12 mouse cellular contexts compared by ENCODE assay signal in genomic region chr5:43152119-43152611, GRCm38 (mm10).
DNase-seq lines count a peak whose midpoint lies in the region; ATAC-seq and TF ChIP-seq lines count a peak whose summit lies in the region.
"Had no signal": no experiment of that assay in that cellular context is flagged by ENCODE, and none has a peak within 500 bp of the region (broad histone marks: within the 10 kb centered on the region; RNA-seq: fewer than 3 reads in every experiment).

No protein-coding gene starts in this region.

- H3K4me1 ChIP-seq in CH12.LX (ENCODE audit: control insufficient read depth in 1 of 2, insufficient read depth in 2 of 2) (peaks cover 4 to 7% of the 10 kb centered on the region in 2 experiments), MEL (ENCODE audit: control insufficient read depth in 1 of 2, insufficient read depth in 2 of 2, low read length in 2 of 2) (no peaks in the 10 kb centered on the region)
- H3K4me1 ChIP-seq: liver, embryonic 13.5 days had no signal

- TF ChIP-seq RAD21 in CH12.LX (IDR thresholded peaks at IDR 0.05; ENCODE audit: low read depth, low read length) (no peak), MEL (IDR thresholded peaks at IDR 0.05; ENCODE audit: low read depth, low read length) (no peak)

- ATAC-seq in erythroid progenitor cell, adult 5-6 weeks (replicated peaks; ENCODE audit: low FRiP score, poor library complexity, severe bottlenecking) = no peak

- no peaks in the 10 kb centered on the region for H3K36me3 ChIP-seq in CH12.LX (replicated peaks in 1 of 2; ENCODE audit: control insufficient read depth in 1 of 2, insufficient read depth in 1 of 2, low read length in 1 of 2)
- no peaks in the 10 kb centered on the region for H3K36me3 ChIP-seq in MEL (ENCODE audit: control insufficient read depth in 1 of 2, insufficient read depth in 2 of 2, low read length in 2 of 2)
- H3K36me3 ChIP-seq: heart, embryonic 13.5 days; liver, embryonic 13.5 days had no signal

- TF ChIP-seq EP300 in CH12.LX (IDR thresholded peaks at IDR 0.05; ENCODE audit: low read length) (no peak), MEL (IDR thresholded peaks at IDR 0.05; ENCODE audit: low read depth in 1 of 2, low read length in 2 of 2) (no peak)

- no peak overlapping the region for H3K4me3 ChIP-seq in CH12.LX (replicated peaks in 1 of 3; ENCODE audit: low read depth in 2 of 3, low read length in 2 of 3, poor library complexity in 1 of 3)
- H3K4me3 ChIP-seq in MEL (ENCODE audit: control insufficient read depth in 1 of 2, insufficient read depth in 1 of 2, low read depth in 2 of 2, low read length in 2 of 2) = no peak overlapping the region
- H3K4me3 ChIP-seq: heart, embryonic 13.5 days; liver, embryonic 13.5 days had no signal

- no peaks in the 10 kb centered on the region for H3K27me3 ChIP-seq in CH12.LX (replicated peaks)
- peaks cover 2 to 3% of the 10 kb centered on the region in 2 experiments; a peak in 3 of 4 replicates for H3K27me3 ChIP-seq in MEL (ENCODE audit: control insufficient read depth in 1 of 2, insufficient read depth in 2 of 2, low read length in 2 of 2)
- H3K27me3 ChIP-seq: heart, embryonic 13.5 days; liver, embryonic 13.5 days had no signal

- H3K9ac ChIP-seq in CH12.LX (ENCODE audit: insufficient read depth, low read depth) (no peak overlapping the region), MEL (ENCODE audit: control insufficient read depth, low read depth, low read length, poor library complexity, severe bottlenecking) (no peak overlapping the region)
- H3K9ac ChIP-seq: heart, embryonic 13.5 days; liver, embryonic 13.5 days had no signal

- TF ChIP-seq POLR2A in CH12.LX (IDR thresholded peaks at IDR 0.05; ENCODE audit: low read depth, low read length) = no peak
- no peak for TF ChIP-seq POLR2A in MEL (IDR thresholded peaks at IDR 0.05; ENCODE audit: control insufficient read depth in 1 of 2, insufficient read depth in 1 of 2, low read depth in 1 of 2, low read length in 2 of 2, poor library complexity in 1 of 2)

- peak; percentile 45 for DNase-seq in kidney, adult 9 months
- DNase-seq in kidney, adult 8-10 months = no peak
- no peak for DNase-seq in CH12.LX (ENCODE audit: extremely low read depth)
- no peak for DNase-seq in MEL (ENCODE audit: low read depth, low spot score)
- DNase-seq in cerebellum, postnatal 36 days = peak; percentile 10 to 27
- no peak for DNase-seq in adrenal gland, postnatal 4 days (ENCODE audit: low spot score in 2 of 2)
- DNase-seq: adrenal gland, adult 2 months; kidney, adult 18-20 months; liver, embryonic 13.5 days had no signal

- H3K4me2 ChIP-seq in CH12.LX (ENCODE audit: insufficient read depth, low read depth, poor library complexity, severe bottlenecking) = no peak overlapping the region
- H3K4me2 ChIP-seq: heart, embryonic 13.5 days; liver, embryonic 13.5 days had no signal

- no peaks in the 10 kb centered on the region for H3K9me3 ChIP-seq in CH12.LX (replicated peaks; ENCODE audit: low read length)
- H3K9me3 ChIP-seq in MEL (replicated peaks; ENCODE audit: insufficient read depth, low read length) = no peaks in the 10 kb centered on the region
- H3K9me3 ChIP-seq: heart, embryonic 13.5 days; liver, embryonic 13.5 days had no signal

- dilution Hi-C loops in CH12.LX (cut with MboI; ENCODE audit: extremely low pct_ligation_motif_present, extremely low pct_unique_long_range_greater_than_20kb, low sequenced_read_pairs) = no loop called here

- H3K27ac ChIP-seq in CH12.LX (ENCODE audit: insufficient read depth, low read depth) = no peak overlapping the region
- no peak overlapping the region for H3K27ac ChIP-seq in MEL (ENCODE audit: control insufficient read depth, low read depth, low read length)
- H3K27ac ChIP-seq: heart, embryonic 13.5 days; liver, embryonic 13.5 days; macrophage had no signal

- no peak for TF ChIP-seq CTCF in CH12.LX (conservative IDR thresholded peaks at IDR 0.05 in 1 of 2, IDR thresholded peaks at IDR 0.05 in 1 of 2; ENCODE audit: low read depth in 2 of 2, low read length in 2 of 2)
- TF ChIP-seq CTCF in MEL (IDR thresholded peaks at IDR 0.05 in 2 of 3, conservative IDR thresholded peaks at IDR 0.05 in 1 of 3; ENCODE audit: control insufficient read depth in 1 of 3, insufficient read depth in 1 of 3, low read depth in 2 of 3, low read length in 3 of 3, poor library complexity in 1 of 3, severe bottlenecking in 1 of 3) = no peak

- no peaks in the 10 kb centered on the region for H3K79me2 ChIP-seq in CH12.LX (replicated peaks; ENCODE audit: control insufficient read depth, extremely low read depth, insufficient read depth, poor library complexity, severe bottlenecking)
- no peaks in the 10 kb centered on the region for H3K79me2 ChIP-seq in MEL (ENCODE audit: control insufficient read depth, insufficient read depth, low read length, poor library complexity)

- in situ Hi-C loops in CH12.LX (cut with MboI; ENCODE audit: low pct_ligation_motif_present, low pct_unique_long_range_greater_than_20kb, low sequenced_read_pairs) = no loop called here

TF ChIP-seq in CH12.LX, 34 proteins besides CTCF, POLR2A, EP300 and RAD21:
- TF ChIP-seq ZNF384 (IDR thresholded peaks at IDR 0.05; ENCODE audit: low read depth, low read length) (peak; percentile 73), IRF4 (IDR thresholded peaks at IDR 0.05; ENCODE audit: low read depth, low read length) (no peak)

TF ChIP-seq in MEL, 35 proteins besides CTCF, POLR2A, EP300 and RAD21:
- TF ChIP-seq POLR2AphosphoS5 (IDR thresholded peaks at IDR 0.05; ENCODE audit: borderline replicate concordance, low read depth, low read length) = no peak
- peak; percentile 55; the same call in 1 of the 2 replicates for TF ChIP-seq ZNF384 (IDR thresholded peaks at IDR 0.05; ENCODE audit: low read depth, low read length)

Comparison
In these comparisons a context has a peak if more than half of its experiments do, and no peak if none do; other contexts are left out.
1. DNase-seq: peak in kidney, adult 9 months (single experiment) and cerebellum, postnatal 36 days (2 of 2); none in kidney, adult 8-10 months (0 of 2), CH12.LX (single experiment), MEL (single experiment) and adrenal gland, postnatal 4 days (0 of 2).